Mouse (Mus musculus): ENCODE data around the gene Slco4c1. TPM values are rescaled to one million over a fixed set of nuclear protein-coding genes. Genes with fewer than 3 reads are reported as not detected.

The Slco4c1 gene
- 0.52 and 0.69 TPM in 2 replicates for polyA plus RNA-seq (2012; rRNA removed)

GRCm38 (mm10) chr1:96871528-96872360, at the start of gene Slco4c1:
Gene Slco4c1 (minus strand): TSS chr1:96872171.
- Histone ChIP-seq H3K4me1 (ENCODE audit: control insufficient read depth, insufficient read depth, low read length) (no peaks in the 10 kb centered on the region), H3K27ac (ENCODE audit: insufficient read depth, low read length) (no peak within 1 kb of the TSS), H3K4me3 (replicated peaks; ENCODE audit: insufficient read depth, low read depth, low read length) (peak within 1 kb of the TSS; percentile 62), H3K27me3 (ENCODE audit: control insufficient read depth, insufficient read depth, low read length) (no peaks in the 10 kb centered on the region)
- under 1% methylated on average over 40 of the region's 40 CpGs for WGBS
- peak; percentile 58 to 61 for DNase-seq
- no peak for TF ChIP-seq CTCF (IDR thresholded peaks at IDR 0.05; ENCODE audit: borderline replicate concordance, insufficient read depth, low read depth, low read length)
- no peak for TF ChIP-seq POLR2A (IDR thresholded peaks at IDR 0.05; ENCODE audit: borderline replicate concordance, insufficient read depth, low read length)

- no peaks in the 10 kb centered on the region for H3K27me3 ChIP-seq (ENCODE audit: control insufficient read depth, insufficient read depth, low read length)
- H3K27ac ChIP-seq (ENCODE audit: insufficient read depth, low read length) = no peak overlapping the region
- TF ChIP-seq CTCF (IDR thresholded peaks at IDR 0.05; ENCODE audit: borderline replicate concordance, insufficient read depth, low read depth, low read length) (no peak), POLR2A (IDR thresholded peaks at IDR 0.05; ENCODE audit: borderline replicate concordance, insufficient read depth, low read length) (no peak)
- no peaks in the 10 kb centered on the region for H3K4me1 ChIP-seq (ENCODE audit: control insufficient read depth, insufficient read depth, low read length)
- DNase-seq = no peak
- H3K4me3 ChIP-seq (replicated peaks; ENCODE audit: insufficient read depth, low read depth, low read length) = no peak overlapping the region
Measured at GRCm38 (mm10) chr1:96917333-96917732, 45.4 kb upstream of the Slco4c1 start.

- no peak for DNase-seq
- no peaks in the 10 kb centered on the region for H3K27me3 ChIP-seq (ENCODE audit: control insufficient read depth, insufficient read depth, low read length)
- H3K4me3 ChIP-seq (replicated peaks; ENCODE audit: insufficient read depth, low read depth, low read length) = no peak overlapping the region
- H3K4me1 ChIP-seq (ENCODE audit: control insufficient read depth, insufficient read depth, low read length) = no peaks in the 10 kb centered on the region
- TF ChIP-seq POLR2A (IDR thresholded peaks at IDR 0.05; ENCODE audit: borderline replicate concordance, insufficient read depth, low read length) (no peak), CTCF (IDR thresholded peaks at IDR 0.05; ENCODE audit: borderline replicate concordance, insufficient read depth, low read depth, low read length) (no peak)
- H3K27ac ChIP-seq (ENCODE audit: insufficient read depth, low read length) = no peak overlapping the region
Measured at GRCm38 (mm10) chr1:96883788-96884187, 11.8 kb upstream of the Slco4c1 start.

DNA sequence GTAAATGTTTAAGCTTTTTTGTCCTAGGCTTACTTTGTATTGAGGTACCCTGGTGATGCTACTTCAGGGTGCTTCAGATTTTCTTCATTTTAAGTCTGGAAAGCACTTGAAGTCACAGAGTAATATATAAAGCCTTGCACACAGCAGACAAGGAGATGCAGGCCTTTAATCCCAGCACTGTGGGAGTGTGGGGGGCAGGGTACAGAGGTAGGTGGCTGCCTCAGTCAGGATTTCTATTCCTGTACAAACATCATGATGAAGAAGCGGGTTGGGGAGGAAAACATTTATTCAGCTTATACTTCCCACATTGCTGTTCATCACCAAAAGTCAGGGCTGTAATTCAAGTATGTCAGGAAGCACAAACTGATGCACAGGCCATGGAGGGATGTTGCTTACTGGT, 6.6 kb upstream of the Slco4c1 start:
- H3K27ac ChIP-seq (ENCODE audit: insufficient read depth, low read length) = no peak overlapping the region
- DNase-seq = no peak
- no peaks in the 10 kb centered on the region for H3K27me3 ChIP-seq (ENCODE audit: control insufficient read depth, insufficient read depth, low read length)
- H3K4me3 ChIP-seq (replicated peaks; ENCODE audit: insufficient read depth, low read depth, low read length) = no peak overlapping the region
- TF ChIP-seq CTCF (IDR thresholded peaks at IDR 0.05; ENCODE audit: borderline replicate concordance, insufficient read depth, low read depth, low read length) = no peak
- TF ChIP-seq POLR2A (IDR thresholded peaks at IDR 0.05; ENCODE audit: borderline replicate concordance, insufficient read depth, low read length) = no peak
- 88% methylated on average over 1 of the region's 1 CpGs for WGBS
- H3K4me1 ChIP-seq (ENCODE audit: control insufficient read depth, insufficient read depth, low read length) = no peaks in the 10 kb centered on the region

DNA sequence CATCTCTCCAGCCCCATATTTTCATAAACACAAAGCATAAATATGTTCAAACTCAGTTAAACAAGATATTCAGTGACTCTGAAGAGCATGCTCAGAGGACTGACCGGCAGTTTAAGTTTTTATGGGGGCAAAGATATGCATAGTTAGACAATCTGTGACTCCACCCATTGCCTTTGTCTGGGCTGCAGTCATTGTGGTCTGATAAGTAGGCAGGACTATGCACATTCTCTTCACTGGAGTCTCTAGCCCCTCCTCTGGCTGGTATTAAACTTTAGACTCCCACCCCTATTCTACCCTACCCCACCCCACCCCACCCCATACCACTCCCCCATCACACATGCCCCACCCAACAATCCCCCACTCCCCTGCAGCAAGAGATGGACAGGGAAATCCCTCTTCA, 4.1 kb upstream of the Slco4c1 start:
- Histone ChIP-seq H3K4me1 (ENCODE audit: control insufficient read depth, insufficient read depth, low read length) (no peaks in the 10 kb centered on the region), H3K4me3 (replicated peaks; ENCODE audit: insufficient read depth, low read depth, low read length) (no peak overlapping the region), H3K27ac (ENCODE audit: insufficient read depth, low read length) (no peak overlapping the region), H3K27me3 (ENCODE audit: control insufficient read depth, insufficient read depth, low read length) (no peaks in the 10 kb centered on the region)
- no peak for DNase-seq
- WGBS = 78% methylated on average over 1 of the region's 1 CpGs
- no peak for TF ChIP-seq CTCF (IDR thresholded peaks at IDR 0.05; ENCODE audit: borderline replicate concordance, insufficient read depth, low read depth, low read length)
- TF ChIP-seq POLR2A (IDR thresholded peaks at IDR 0.05; ENCODE audit: borderline replicate concordance, insufficient read depth, low read length) = no peak

GRCm38 (mm10) chr1:96874636-96875035, 2.7 kb upstream of the Slco4c1 start:
- Histone ChIP-seq H3K27me3 (ENCODE audit: control insufficient read depth, insufficient read depth, low read length) (no peaks in the 10 kb centered on the region), H3K27ac (ENCODE audit: insufficient read depth, low read length) (no peak overlapping the region), H3K4me3 (replicated peaks; ENCODE audit: insufficient read depth, low read depth, low read length) (no peak overlapping the region), H3K4me1 (ENCODE audit: control insufficient read depth, insufficient read depth, low read length) (no peaks in the 10 kb centered on the region)
- no peak for DNase-seq
- WGBS = 70% methylated on average over 1 of the region's 1 CpGs
- TF ChIP-seq CTCF (IDR thresholded peaks at IDR 0.05; ENCODE audit: borderline replicate concordance, insufficient read depth, low read depth, low read length) = no peak
- TF ChIP-seq POLR2A (IDR thresholded peaks at IDR 0.05; ENCODE audit: borderline replicate concordance, insufficient read depth, low read length) = no peak

DNA sequence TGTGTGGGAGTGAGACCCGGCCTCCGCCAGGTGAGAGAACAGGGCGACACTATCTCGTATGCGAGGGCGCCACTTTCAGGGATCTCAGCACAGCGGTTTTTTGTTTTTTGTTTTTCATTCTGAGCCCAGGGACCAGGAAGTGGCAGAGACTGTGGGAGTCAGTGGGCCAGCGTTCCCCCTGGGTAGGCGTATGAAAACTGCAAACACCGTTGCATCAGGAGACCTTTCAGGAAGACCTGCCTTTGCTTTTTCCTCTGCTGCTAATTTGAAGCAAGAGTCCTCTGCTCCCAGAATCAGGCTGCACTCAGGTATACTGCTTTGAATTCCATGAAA, 356 bp upstream of the Slco4c1 start:
- peak overlapping the region; percentile 62 for H3K4me3 ChIP-seq (replicated peaks; ENCODE audit: insufficient read depth, low read depth, low read length)
- WGBS = under 1% methylated on average over 10 of the region's 10 CpGs
- TF ChIP-seq POLR2A (IDR thresholded peaks at IDR 0.05; ENCODE audit: borderline replicate concordance, insufficient read depth, low read length) = no peak
- TF ChIP-seq CTCF (IDR thresholded peaks at IDR 0.05; ENCODE audit: borderline replicate concordance, insufficient read depth, low read depth, low read length) = no peak
- no peaks in the 10 kb centered on the region for H3K4me1 ChIP-seq (ENCODE audit: control insufficient read depth, insufficient read depth, low read length)
- H3K27me3 ChIP-seq (ENCODE audit: control insufficient read depth, insufficient read depth, low read length) = no peaks in the 10 kb centered on the region
- DNase-seq = no peak
- no peak overlapping the region for H3K27ac ChIP-seq (ENCODE audit: insufficient read depth, low read length)

DNA sequence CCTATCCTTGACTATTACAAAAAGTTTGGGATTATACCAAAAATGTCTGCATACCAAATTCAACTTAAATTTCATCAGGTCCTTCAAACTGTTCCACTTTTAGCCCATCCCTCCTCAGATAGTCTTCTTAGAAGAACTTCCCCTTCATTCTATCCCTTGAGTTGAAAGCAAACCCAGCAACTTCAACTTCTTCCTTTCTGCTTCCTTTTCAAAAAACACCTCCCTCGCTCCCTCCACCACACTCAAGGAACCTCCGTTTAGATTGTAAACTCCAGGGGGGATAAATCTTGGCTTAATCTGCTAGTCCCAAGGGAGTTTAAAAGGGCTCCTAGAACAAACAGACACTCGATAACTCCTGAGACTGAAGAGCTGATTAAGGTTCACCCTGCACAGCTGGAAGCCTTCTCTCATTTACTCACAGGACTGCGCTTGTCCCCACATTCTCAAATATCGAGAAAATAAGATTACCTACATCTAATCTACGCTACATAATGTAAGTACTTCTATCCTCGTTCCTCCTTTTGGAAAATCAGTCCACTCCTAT, 1.1 kb downstream of the Slco4c1 start:
- WGBS = 25% methylated on average over 7 of the region's 7 CpGs
- Histone ChIP-seq H3K27me3 (ENCODE audit: control insufficient read depth, insufficient read depth, low read length) (no peaks in the 10 kb centered on the region), H3K4me1 (ENCODE audit: control insufficient read depth, insufficient read depth, low read length) (no peaks in the 10 kb centered on the region), H3K4me3 (replicated peaks; ENCODE audit: insufficient read depth, low read depth, low read length) (no peak overlapping the region), H3K27ac (ENCODE audit: insufficient read depth, low read length) (no peak overlapping the region)
- DNase-seq = no peak
- no peak for TF ChIP-seq CTCF (IDR thresholded peaks at IDR 0.05; ENCODE audit: borderline replicate concordance, insufficient read depth, low read depth, low read length)
- no peak for TF ChIP-seq POLR2A (IDR thresholded peaks at IDR 0.05; ENCODE audit: borderline replicate concordance, insufficient read depth, low read length)

Data from cerebellum, adult 2 months (tissue).